Mouse (Mus musculus) retina, postnatal 7 days (tissue): Measurements from ENCODE around the gene Snx9.

Experiments
- DNase-seq: peaks from one replicate; pipeline ENCODE4 v3.0.0-alpha.2; 2012; ENCODE audit warnings: low read depth, low spot score

Gene Snx9

DNA sequence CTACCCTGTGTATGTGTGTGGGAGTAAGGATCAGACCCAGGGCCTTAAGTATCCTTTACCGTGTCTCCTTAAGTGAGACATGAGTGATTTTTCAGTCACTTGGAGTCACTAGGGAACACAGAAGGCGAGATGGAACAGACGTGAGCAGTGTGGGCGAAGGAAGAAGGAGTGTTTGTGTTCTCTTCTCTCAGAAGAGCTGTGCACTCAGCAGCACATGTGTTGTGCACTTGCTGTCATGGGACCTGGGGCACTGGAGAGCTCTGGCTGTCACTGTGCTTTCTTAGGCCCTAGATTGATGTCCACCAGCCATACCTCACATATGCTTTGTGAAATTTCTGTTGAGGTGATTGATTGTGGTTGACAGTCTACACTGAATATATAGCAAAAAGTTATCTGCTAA is 37.7 kb downstream of the Snx9 start:
- DNase-seq = no peak

DNA sequence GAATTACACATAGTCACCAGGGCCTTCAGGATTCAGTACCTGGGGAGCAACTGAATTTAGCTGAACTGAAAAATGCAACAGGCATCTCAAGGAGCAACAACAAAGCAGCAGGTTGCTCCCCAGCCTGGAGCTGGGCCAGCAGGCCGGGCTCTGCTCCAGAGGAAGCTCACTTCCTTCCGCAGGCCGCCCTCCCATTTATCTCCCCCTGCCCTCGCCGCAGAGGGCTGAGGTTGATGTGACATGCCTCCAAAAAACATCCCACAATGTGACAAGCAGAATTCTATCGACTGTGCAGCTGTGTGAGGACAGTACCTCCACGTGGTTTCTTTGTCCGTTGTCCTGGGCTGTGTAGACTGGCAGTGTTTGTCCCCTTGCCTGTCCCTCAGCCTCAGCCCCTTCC is 44.3 kb downstream of the Snx9 start:
- no peak for DNase-seq

DNA sequence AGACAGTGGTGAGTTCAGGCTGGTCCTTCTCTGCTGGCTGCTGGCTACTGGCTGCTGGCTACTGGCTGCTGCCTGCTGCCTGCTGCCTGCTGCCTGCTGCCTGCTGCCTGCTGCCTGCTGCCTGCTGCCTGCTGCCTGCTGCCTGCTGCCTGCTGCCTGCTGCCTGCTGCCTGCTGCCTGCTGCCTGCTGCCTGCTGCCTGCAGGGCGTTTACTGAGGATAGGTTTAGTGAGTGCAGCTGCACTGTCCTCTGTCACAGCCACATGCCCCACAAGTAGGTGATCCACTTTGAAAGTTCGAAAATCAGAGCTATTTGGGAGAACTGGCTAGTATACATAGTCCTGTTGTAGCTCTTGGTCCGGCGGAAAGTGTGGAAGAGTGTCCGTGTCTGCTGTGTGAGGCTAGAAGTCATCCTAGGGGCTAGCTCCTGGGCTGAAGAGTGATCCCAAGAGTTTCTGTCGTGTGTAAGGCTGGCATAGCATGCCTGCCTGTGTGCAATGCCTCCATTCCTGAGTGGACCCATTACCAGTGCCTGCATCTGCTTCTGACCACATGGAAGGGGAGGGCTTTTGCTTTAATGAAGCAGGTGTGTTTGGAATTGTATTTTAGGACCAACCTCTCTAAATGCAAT is 45.2 kb downstream of the Snx9 start:
- no peak for DNase-seq

DNA sequence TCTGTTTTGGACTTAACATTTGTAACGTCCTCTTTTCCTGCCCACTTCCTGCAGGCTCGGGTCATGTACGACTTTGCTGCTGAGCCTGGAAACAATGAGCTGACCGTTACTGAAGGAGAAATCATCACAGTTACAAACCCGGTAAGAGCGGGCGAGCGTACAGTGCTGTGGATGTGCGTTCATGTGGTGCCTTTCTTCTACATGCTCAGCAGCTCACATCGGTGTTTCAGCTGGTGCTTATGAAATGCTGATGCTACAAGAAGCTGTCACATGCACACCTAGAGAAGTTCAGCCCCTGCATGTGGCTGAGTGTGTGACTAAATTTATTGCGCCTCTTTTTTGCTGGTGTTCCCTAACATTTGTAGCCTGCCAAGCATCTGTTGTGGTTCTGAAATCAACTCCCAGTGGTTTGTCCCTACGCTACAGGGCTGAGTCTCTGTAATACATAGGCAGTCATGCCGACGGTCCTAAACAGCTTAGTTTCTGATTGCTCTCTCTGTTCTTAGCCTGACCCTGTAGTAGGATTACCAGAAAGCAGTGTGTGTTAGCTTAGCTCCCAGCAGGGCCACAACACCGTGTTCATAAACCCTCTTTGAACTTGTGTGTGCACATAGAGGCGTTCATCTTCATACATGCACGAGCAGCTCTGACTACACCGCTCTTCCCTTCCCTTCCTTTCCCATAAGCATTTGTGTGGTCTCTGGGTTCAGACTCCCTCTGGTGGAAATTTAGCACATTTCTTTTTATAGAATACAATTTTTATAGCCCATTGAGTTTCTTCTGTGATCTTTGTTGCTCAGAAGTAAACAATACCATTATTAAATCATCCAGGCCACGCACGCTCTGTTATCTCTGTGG is 46.0 kb downstream of the Snx9 start:
- DNase-seq = peak; percentile 20

DNA sequence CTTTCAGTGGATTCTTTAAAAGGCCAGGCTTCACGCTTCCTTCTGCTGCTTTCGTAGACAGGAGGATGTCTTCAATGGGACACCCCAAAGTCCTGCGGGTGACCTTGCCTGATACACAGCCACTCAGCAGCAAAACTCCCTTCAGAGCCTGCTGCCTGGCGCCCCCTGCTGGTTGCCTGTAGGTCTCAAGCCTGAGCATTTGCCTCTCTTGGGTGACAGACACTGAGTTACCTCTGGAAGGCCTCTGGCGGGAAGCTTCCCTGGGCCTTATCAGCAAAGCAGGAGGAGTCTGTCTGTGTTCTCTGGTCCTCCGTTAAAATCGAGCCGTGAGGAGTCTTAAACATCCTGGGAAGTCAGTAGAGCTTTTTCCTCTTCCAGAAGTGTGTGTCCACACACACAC is 49.3 kb downstream of the Snx9 start:
- peak; percentile 36 for DNase-seq

DNA sequence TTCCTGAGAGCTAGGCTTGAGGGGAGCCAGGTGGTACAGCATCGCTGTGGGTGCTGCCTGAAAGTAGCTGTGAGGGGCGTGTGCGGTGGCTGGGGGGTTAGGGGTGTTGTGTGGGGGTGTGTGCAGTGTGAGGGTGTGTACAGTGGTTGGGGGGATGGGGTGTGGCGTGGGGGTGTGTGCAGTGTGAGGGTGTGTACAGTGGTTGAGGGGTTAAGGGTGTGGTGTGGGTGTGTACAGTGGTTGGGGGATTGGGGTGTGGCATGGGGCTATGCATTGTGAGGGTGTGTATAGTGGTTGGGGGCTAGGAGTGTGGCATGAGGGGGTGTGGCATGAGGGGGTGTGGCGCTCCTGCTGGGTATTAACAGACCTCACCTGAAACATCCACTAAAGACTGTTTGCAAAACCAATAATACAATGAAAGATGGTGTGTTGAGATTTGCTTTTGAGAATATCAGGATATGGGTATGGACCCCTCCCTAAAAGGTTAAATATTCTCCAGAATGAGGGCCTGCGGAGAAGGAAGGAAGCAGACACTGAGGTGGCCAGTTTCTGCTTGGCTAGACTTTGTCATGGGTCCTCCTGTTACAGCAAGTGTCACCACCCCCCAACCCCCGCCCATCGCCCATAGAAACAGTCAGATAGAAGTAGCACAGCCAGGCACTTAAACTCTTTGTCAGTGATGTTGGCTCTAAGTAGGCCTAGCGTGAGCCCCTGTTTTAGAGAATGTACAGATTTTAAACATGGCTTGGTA is 51.0 kb downstream of the Snx9 start:
- DNase-seq = no peak

DNA sequence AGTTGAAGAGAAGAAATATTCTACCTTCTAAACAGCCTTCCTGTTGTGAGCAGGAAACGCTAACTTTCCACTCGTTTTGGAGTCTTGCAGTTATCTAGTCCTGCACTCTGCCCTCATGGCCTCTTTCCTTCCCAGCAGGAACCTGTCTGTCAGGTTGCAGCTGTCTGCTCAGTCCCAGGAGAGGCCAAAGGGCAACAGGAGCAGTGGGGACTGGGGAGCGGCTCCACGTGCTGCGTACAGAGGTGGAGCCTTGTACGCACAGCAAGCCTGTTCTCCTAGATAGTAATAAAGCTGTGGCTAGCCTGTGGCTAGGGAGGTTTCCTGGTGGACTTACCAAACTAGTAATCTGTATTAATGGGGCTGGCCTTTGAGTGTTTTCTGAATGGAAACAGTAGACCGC is 52.0 kb downstream of the Snx9 start:
- DNase-seq = no peak

DNA sequence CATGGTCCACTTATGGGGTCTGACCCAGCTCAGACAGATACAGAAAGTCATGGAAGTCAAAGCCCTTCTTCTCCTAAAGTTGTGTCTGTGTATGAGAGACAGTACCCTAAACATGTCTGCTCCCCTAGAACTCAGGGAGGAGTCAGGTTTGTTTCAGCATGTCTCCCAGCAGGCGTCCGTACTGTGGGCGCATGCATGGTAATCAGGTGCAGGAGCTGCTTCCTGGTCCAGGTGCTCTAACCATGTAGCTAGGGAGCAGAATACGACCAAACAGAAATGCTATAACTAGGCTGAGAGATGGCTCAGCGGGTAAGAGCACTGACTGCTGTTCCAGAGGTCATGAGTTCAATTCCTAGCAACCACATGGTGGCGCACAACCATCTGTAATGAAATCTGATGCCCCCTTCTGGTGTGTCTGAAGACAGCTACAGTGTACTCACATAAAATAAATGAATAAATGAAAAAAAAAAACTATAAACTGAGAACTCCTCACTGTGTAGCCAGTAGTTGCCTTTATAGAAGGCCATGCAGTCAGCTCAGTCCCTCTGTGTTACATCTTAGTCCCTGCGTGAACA is 52.5 kb downstream of the Snx9 start:
- DNase-seq = no peak

DNA sequence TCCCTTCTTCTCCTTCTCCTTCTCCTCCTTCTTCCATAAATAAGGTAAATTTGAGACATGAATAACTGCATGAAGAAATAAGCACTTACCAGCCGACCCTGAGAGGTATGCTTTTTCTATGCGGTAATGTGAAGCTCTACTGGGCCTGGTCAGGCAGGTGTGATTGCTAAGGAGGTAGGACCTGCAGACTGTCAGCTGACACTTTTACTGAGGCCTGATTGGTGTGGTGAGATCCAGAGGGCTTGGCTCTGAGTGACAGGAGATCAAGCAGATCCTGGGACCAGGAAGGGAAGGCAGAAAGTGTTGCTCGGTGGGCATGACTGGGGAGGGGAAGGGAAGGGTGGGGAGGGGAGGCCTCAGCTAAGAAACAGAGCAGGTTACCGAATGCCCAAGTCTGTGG is 54.9 kb downstream of the Snx9 start:
- no peak for DNase-seq

DNA sequence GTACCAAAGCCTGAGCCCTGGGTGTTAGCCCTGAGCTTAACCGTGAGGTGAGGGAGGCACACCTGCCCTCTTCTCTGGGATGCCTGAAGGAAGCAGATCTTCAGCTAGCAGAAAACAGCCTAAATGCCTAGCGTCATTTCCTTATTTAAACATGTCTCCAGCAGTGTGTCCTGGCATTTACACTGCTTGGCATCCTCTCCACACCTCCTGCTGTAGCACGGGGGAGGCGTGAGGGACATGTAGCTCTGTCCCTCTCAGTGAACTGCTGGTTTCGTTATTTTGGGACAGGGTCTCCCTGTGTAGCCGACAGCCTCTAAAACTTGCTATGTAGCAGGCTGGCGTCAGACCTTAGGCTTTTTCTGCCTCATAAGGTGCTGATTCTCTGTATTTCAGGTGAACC is 55.5 kb downstream of the Snx9 start:
- no peak for DNase-seq

DNA sequence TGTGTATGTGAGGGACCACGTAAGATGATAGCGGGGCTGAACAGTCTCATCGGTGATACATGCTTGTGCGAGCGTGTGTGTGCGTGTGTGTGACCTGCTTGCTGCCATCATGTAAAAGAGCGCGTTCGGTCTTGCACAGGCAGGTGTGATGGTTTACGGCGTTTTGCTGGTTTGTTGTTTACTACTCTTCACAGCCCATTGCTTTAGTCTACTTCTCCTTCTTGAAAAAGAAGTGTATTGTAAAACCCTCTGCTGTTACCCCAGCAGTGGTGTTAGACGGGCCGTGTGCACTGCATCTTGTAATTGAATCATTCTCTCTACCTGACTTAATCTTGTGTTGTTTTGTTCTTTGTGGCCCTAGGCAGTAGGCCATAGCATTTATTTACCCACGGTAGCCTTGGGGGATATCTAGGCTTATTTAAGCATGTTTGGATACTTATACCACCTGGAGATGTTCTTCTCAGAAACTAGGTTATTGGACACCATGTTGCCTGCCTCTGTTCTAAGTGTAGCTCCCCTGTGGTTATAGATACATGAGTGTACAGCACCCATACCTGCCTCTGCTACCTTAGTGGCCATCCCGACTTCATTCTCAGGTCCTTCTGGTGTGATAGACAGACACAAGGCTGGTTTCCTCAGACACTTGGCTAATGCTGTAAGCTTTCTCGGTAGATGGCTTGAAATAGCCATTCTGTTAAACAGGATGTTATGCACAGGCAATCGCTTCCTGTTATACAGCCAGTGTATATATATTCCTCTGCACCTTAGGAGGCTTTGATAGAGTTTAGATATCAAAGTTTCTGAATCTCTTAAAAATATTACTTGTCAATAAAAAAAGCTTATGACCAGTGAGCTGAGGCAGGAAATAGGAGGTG is 56.4 kb downstream of the Snx9 start:
- DNase-seq = no peak

DNA sequence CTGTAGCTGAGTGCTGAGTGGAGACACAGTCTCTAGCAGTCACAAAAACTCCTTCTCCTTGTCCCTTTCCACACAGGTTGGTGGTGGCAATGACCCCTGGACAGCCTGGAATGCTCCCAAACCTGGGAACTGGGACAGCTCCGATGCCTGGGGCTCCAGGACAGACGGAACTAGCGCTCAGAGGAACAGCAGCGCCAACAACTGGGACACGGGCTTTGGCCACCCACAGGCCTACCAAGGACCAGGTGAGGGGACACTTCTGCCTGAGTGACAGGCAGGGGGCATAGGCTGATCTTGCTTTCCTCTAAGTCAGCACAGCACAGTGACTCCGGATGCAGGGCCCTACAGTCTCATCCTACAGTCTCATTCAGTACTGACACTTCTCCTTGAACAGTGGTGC is 58.1 kb downstream of the Snx9 start:
- no peak for DNase-seq

DNA sequence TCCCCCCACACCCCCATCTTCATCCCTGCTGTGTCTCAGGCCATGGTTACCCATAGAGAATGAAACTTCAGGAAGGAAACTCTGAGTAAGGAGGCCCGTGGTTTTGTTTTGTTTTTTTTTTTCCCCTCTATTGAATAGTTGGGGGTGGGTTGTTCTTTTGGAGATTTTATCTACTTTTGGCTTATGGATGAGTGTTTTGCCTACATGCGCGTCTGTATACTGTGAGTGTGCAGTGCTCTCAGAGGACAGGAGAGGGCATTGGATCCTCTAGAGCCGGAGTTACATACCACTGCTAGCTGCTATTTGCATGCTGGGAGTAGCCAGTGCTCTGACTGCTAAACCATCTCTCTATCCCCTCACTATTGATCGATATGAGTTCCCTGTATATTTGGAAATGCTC is 60.3 kb downstream of the Snx9 start:
- DNase-seq = no peak

DNA sequence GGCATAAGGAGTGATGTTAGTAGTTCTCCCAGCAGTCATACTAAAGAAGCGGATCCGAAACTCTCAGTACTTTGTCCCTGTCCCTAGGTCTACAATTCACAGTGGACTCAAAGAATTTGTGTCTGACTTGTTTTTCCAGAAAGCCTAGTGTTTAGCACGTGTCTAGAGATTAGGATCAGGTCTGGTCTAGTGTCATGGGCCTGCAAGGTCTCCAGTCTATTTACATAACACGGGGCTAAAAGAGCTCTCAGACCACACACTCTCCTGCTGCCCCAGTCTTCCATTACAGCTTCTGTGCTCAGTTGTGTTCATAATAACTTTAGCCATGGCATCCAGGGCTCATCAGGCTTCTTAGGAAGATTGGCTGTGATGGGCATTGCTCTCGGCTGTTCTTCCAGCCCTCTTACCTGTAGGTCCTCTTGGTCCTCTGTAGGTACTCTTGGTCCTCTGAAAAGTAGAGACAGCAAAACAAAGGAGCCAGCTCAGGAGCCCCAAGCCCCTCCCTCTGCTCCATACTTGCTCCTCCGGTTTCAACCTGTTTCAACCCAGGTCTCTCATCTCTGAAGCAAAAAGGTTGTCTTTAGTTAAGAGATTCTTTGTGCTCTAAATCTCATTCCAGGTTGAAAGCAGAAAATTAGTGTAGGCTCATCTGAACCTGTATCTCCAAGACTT is 62.6 kb downstream of the Snx9 start:
- no peak for DNase-seq

DNA sequence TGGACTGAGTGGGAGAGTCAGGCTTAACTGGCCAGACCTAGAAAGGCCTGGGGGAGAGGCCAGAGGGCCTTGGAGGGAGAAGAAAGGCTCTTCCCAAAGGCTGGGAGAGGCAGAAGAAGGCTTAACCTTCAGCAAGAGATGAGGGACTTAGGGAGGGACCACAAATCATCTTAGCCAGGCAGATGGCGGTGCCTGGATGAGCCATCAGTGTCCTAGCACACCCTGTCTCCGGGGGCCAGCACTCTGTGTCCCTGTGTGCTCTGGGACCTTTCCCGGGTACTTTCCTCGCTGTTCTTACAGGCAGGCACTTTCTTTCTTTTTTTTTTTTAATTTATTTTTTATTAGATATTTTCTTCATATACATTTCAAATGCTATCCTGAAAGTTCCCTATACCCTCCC is 68.6 kb downstream of the Snx9 start:
- no peak for DNase-seq

DNA sequence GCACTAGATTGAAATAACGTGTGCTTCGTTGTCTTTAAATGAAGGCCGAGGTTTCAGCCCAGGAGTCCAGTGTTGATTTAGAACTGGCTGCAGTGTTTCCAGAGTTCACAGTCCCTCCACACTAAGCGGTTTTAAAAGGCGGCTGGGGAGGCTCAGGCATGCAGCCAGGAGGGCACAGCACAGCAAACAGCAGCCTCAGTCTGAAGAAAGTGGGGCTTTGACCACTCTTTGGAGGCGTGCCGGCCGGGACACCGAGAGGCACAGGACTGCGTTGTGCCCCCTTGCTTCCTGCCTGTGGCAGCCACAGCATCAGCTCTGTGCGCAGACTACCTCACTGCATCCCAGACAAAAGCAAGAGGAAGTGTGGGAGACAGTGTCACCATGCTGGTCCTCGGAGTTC is 70.5 kb downstream of the Snx9 start:
- DNase-seq = no peak

DNA sequence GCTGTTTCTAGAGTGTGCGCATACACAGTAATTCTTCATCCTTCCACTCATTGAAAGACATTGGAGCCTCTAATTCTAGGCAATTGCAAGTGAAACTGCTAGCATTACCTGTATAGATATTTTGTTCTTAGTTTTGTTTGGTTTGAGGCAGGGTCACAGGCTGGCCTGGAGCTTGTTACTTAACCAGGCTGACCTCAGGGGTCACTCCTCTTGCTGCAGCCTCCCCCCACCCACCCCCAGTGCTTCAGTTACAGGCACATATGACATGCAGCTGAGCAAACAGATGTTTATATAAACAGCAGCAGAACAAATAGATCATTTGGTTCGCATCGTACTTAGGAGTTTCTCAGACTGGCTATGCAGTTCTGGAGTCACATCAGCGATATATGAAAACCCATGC is 71.7 kb downstream of the Snx9 start:
- DNase-seq = no peak

DNA sequence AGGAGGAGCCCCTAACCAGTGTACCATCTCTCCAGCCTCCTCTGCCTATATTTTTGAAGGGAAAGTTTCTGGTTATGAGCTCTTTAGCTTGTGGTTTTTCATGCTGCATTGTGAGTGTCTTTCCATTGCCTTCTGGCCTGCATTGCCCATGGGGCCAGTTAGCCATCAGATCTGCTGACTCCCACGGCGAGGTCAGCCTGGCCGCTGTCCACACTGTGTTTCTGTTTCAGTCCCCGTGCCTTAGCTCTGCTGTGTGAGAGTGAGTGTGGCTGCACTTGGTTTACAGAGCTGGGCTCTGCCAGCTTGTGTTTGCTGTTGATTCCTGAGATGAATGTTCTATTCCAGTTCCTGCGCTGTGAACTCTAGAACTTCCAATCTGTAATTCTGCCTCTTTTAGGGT is 73.1 kb downstream of the Snx9 start:
- no peak for DNase-seq

DNA sequence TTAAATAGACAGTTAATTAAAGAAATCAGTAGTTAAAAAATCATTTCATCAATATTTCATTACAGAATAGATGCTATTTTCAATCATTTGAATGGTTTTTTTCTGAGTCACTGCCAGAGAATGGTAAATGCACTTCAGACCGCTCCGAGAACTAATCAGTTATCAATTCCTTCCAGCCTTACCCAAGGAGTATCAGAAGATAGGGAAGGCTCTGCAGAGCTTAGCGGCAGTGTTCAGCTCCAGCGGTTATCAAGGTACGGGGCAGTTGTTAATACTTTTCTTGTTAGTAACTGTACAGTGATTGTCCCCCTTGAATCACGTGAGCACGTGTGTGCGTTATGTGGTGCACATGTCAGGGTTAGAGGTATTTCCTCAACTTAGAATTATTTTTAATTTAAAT is 80.8 kb downstream of the Snx9 start:
- no peak for DNase-seq

DNA sequence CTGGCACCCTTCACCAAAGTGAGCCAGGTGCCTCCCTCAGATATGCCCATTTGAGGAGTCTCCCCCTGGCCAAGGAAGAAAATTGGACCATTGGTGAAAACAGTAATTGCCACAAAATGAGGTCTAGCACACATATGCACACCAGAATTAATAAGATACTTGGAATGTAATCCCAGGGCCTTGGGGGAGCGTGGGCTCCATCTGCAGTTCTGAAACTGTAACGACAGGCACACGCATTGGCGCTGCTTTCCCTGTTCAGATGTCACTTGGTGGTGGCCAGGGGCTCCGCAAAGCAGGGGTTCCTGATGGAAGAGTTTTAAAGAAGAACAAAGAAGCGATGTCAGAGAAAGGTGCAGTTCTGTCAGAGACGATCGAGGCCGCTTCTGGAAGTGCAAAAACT is 82.2 kb downstream of the Snx9 start:
- no peak for DNase-seq

DNA sequence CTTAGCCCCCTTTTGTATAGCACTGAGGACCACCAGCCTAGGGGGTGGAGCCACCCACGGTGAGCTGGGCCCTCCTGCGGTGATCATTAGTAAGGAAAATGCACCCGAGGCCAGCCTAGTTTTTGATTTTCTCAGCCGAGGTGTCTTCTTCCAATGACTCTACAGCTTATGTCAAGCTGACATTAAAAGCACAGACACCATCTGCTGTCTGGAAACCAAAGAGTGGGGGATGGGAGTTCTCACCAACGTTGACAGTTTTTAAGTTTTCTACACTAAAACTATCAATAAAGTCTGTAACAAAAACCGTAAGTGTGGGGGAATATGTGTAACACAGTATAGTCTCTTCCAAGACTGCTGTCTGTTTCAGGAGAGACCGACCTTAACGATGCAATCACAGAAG is 83.1 kb downstream of the Snx9 start:
- no peak for DNase-seq
